Mouse (Mus musculus): ENCODE data around the gene Rbm38.

- no peak for TF ChIP-seq POLR2A (IDR thresholded peaks at IDR 0.05; ENCODE audit: low read depth, low read length)
- no peak for TF ChIP-seq CTCF (conservative IDR thresholded peaks at IDR 0.05; ENCODE audit: insufficient read depth, insufficient read length, low read depth, low read length)
Observed at GRCm38 (mm10) chr2:172978131-172978633, 42.1 kb upstream of the Rbm38 start.

All from kidney, adult 2 months (tissue).